Mouse (Mus musculus): ENCODE measurements at regions not wholly inside any gene's neighbourhood (a gene's known extent, or its start where the extent isn't known, plus 50 kb on each side); places are given as distances from the start of the nearest gene placed in this dataset.

DNA sequence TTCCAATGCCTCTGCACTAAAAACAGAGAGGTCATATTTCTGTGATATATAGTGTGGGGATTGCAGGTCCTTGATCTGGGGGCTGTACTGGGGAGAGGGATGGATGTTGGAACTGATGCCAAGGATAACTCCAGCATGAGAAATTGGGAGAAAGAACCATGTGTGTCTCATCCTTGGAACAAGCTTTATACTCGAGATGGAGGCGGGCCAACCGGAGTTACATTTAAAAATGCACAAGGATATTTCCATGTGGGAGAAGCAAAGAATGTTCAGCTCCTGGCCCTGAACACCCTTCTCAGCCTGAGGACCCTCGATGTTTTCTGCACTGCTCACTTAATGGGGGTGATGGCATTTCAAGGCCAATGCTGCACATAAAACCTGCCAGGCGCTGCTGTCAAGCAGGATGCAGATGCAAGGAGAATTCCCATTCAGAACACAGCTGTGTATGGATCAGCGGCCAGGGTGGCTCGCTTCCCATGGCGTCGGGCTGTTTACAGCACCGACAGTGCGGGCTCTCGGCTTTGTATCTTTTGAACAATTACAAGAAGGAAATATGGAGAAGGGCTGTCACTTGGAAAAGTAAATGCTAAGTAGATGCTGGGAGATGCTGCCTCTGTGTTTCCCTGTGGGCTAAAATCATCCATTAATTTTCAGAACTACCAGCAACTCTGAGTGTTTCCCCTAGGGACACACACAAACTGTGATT is 184.9 kb upstream of the Myt1l start:
- TF ChIP-seq POLR2A (IDR thresholded peaks at IDR 0.05; ENCODE audit: insufficient read depth, low read depth, low read length) (no peak), CTCF (IDR thresholded peaks at IDR 0.05) (no peak)

Data from heart, adult 2 months (tissue).